Mouse (Mus musculus) intestine, embryonic 14.5 days (tissue): Measurements from ENCODE around the gene Calhm1. TPM values are rescaled to one million over a fixed set of nuclear protein-coding genes. Genes with fewer than 3 reads are reported as not detected.

Experiments used
- ATAC-seq: fragments of 200-750 bp; cut with Nextera tagmentation; replicated peaks from 2 replicates; pipeline ENCODE4 v1.8.0; 2017; ENCODE audit warnings: low read depth, moderate number of reproducible peaks, moderate TSS enrichment, moderate library complexity; ENCODE audit not compliant: low FRiP score, low TSS enrichment
- DNase-seq: peaks from one replicate; pipeline ENCODE4 v3.0.0-alpha.2; 2018; ENCODE audit warnings: low spot score
- H3K27ac ChIP-seq: fragments of 300-500 bp; sonication (generic); 2 replicates; pipeline ENCODE4 v1.5.1; 2014; ENCODE audit warnings: low read depth, mild to moderate bottlenecking, control low read depth
- H3K27me3 ChIP-seq: fragments of 300-500 bp; sonication (generic); replicated peaks from 2 replicates; pipeline ENCODE4 v1.6.1; 2014; ENCODE audit warnings: low read length, control low read depth; ENCODE audit not compliant: control insufficient read depth, insufficient read depth
- H3K36me3 ChIP-seq: fragments of 300-500 bp; sonication (generic); 2 replicates; pipeline ENCODE4 v1.6.1; 2014; ENCODE audit warnings: low read length, control low read depth; ENCODE audit not compliant: control insufficient read depth, insufficient read depth
- H3K4me1 ChIP-seq: fragments of 300-500 bp; sonication (generic); replicated peaks from 2 replicates; pipeline ENCODE4 v1.6.1; 2014; ENCODE audit warnings: low read length, control low read depth, mixed read lengths; ENCODE audit not compliant: control insufficient read depth, insufficient read depth
- H3K4me2 ChIP-seq: fragments of 300-500 bp; sonication (generic); 2 replicates; pipeline ENCODE4 v1.6.1; 2014; ENCODE audit warnings: low read length
- H3K4me3 ChIP-seq: fragments of 300-500 bp; sonication (generic); 2 replicates; pipeline ENCODE4 v1.5.1; 2014; ENCODE audit warnings: low read depth, low read length, control low read depth, mixed read lengths
- H3K9ac ChIP-seq: fragments of 300-500 bp; sonication (generic); 2 replicates; pipeline ENCODE4 v1.6.1; 2014; ENCODE audit warnings: mild to moderate bottlenecking, low read length
- H3K9me3 ChIP-seq: fragments of 300-500 bp; sonication (generic); 2 replicates; pipeline ENCODE4 v1.6.1; 2016; ENCODE audit warnings: low read length, control low read depth; ENCODE audit not compliant: control insufficient read depth
- WGBS: fragments of 180-500 bp; shearing (Covaris S2); extraction: QIAGEN DNeasy Blood & Tissue Kit; methylation state at CpG from one replicate; pipeline ENCODE4 v1.1.7; 2014; 5-methylcytosine and 5-hydroxymethylcytosine counted together
- polyA plus RNA-seq: library from polyadenylated mRNA; unstranded; fragments of >200 nt; fragmentation: Nextera tagmentation; extraction: Ambion mirVana; gene quantifications from 2 replicates; pipeline ENCODE4 v1.2.1, GENCODE M21; 2014

The Calhm1 gene
- not detected in 2 replicates for polyA plus RNA-seq

GRCm38 (mm10) chr19:47144154-47144553, at the start of gene Calhm1:
Gene Calhm1, minus strand, starts transcription at chr19:47144254.
- no peak within 1 kb of the TSS for H3K4me2 ChIP-seq

GRCm38 (mm10) chr19:47192158-47192557, 48.1 kb upstream of the Calhm1 start:
- H3K36me3 ChIP-seq: no peaks in the 10 kb centered on the region
- no peak overlapping the region for H3K4me2 ChIP-seq
- no peaks in the 10 kb centered on the region for H3K27me3 ChIP-seq
- H3K9me3 ChIP-seq: no peaks in the 10 kb centered on the region
- no peak overlapping the region for H3K4me3 ChIP-seq
- DNase-seq: no peak
- no peak overlapping the region for H3K9ac ChIP-seq
- no peaks in the 10 kb centered on the region for H3K4me1 ChIP-seq
- no peak overlapping the region for H3K27ac ChIP-seq
- 93% methylated on average over 5 of the region's 5 CpGs for WGBS
- no peak for ATAC-seq

More at GRCm38 (mm10) chr19:47144154-47144553, at the start of gene Calhm1:
- no peak within 1 kb of the TSS for H3K27ac ChIP-seq
- no peak within 1 kb of the TSS for H3K4me3 ChIP-seq
- DNase-seq (no peak), ATAC-seq (no peak)
- H3K36me3 ChIP-seq: no peaks in the 10 kb centered on the region
- no peaks in the 10 kb centered on the region for H3K27me3 ChIP-seq
- H3K9ac ChIP-seq: no peak within 1 kb of the TSS
- H3K9me3 ChIP-seq: no peaks in the 10 kb centered on the region
- WGBS: 87% methylated on average over 6 of the region's 6 CpGs
- peaks cover 2% of the 10 kb centered on the region; the same call in 1 of the 2 replicates for H3K4me1 ChIP-seq

- Histone ChIP-seq H3K36me3 (no peaks in the 10 kb centered on the region), H3K9me3 (no peaks in the 10 kb centered on the region), H3K9ac (no peak overlapping the region), H3K4me2 (no peak overlapping the region), H3K4me3 (no peak overlapping the region), H3K27ac (no peak overlapping the region), H3K4me1 (no peaks in the 10 kb centered on the region), H3K27me3 (no peaks in the 10 kb centered on the region)
- ATAC-seq: 0 out of 2 replicates have a peak, but pooled peaks have one; percentile 36
- no peak for DNase-seq
- 76% methylated on average over 11 of the region's 11 CpGs for WGBS
Observed at GRCm38 (mm10) chr19:47188515-47189128, 44.6 kb upstream of the Calhm1 start.

GRCm38 (mm10) chr19:47186514-47187275, 42.6 kb upstream of the Calhm1 start:
- no peaks in the 10 kb centered on the region for H3K36me3 ChIP-seq
- H3K4me3 ChIP-seq: no peak overlapping the region
- H3K9ac ChIP-seq: no peak overlapping the region
- H3K27ac ChIP-seq: no peak overlapping the region
- H3K9me3 ChIP-seq: no peaks in the 10 kb centered on the region
- 46% methylated on average over 15 of the region's 15 CpGs for WGBS
- ATAC-seq (no peak), DNase-seq (no peak)
- no peaks in the 10 kb centered on the region for H3K27me3 ChIP-seq
- no peak overlapping the region for H3K4me2 ChIP-seq
- H3K4me1 ChIP-seq: no peaks in the 10 kb centered on the region

- WGBS: 52% methylated on average over 4 of the region's 4 CpGs
- H3K27me3 ChIP-seq: no peaks in the 10 kb centered on the region; the same call in 1 of the 2 replicates
- no peaks in the 10 kb centered on the region for H3K4me1 ChIP-seq
- DNase-seq (no peak), ATAC-seq (no peak)
- H3K4me2 ChIP-seq: no peak overlapping the region
- H3K36me3 ChIP-seq: no peaks in the 10 kb centered on the region
- H3K9me3 ChIP-seq: no peaks in the 10 kb centered on the region
- H3K27ac ChIP-seq: no peak overlapping the region
- no peak overlapping the region for H3K9ac ChIP-seq
- no peak overlapping the region for H3K4me3 ChIP-seq
Observed at GRCm38 (mm10) chr19:47184736-47185135, 40.7 kb upstream of the Calhm1 start.

GRCm38 (mm10) chr19:47184221-47184620, 40.2 kb upstream of the Calhm1 start:
- Histone ChIP-seq H3K36me3 (no peaks in the 10 kb centered on the region), H3K27me3 (peaks cover 3% of the 10 kb centered on the region; the same call in 1 of the 2 replicates), H3K4me2 (no peak overlapping the region), H3K4me3 (no peak overlapping the region), H3K27ac (no peak overlapping the region), H3K9me3 (no peaks in the 10 kb centered on the region), H3K4me1 (no peaks in the 10 kb centered on the region), H3K9ac (no peak overlapping the region)
- DNase-seq (no peak), ATAC-seq (no peak)
- WGBS: 71% methylated on average over 8 of the region's 8 CpGs

- ATAC-seq: no peak
- DNase-seq: no peak
- peak overlapping the region; percentile 61 for H3K4me3 ChIP-seq
- peak overlapping the region; percentile 99 for H3K4me2 ChIP-seq
- no peak overlapping the region for H3K27ac ChIP-seq
- WGBS: 23% methylated on average over 8 of the region's 8 CpGs
- peaks cover 5% of the 10 kb centered on the region; the same call in 1 of the 2 replicates for H3K4me1 ChIP-seq
- peaks cover 12% of the 10 kb centered on the region for H3K27me3 ChIP-seq
- H3K9me3 ChIP-seq: no peaks in the 10 kb centered on the region
- H3K36me3 ChIP-seq: no peaks in the 10 kb centered on the region
- H3K9ac ChIP-seq: no peak overlapping the region
Observed at GRCm38 (mm10) chr19:47180011-47180410, 36.0 kb upstream of the Calhm1 start.

GRCm38 (mm10) chr19:47179272-47179809, 35.3 kb upstream of the Calhm1 start:
- DNase-seq (peak; percentile 78), ATAC-seq (no peak; the same call in 1 of the 2 replicates)
- H3K9me3 ChIP-seq: no peaks in the 10 kb centered on the region
- no peaks in the 10 kb centered on the region for H3K36me3 ChIP-seq
- peak overlapping the region; percentile 99 for H3K4me2 ChIP-seq
- 1% methylated on average over 33 of the region's 42 CpGs for WGBS
- H3K4me3 ChIP-seq: peak overlapping the region; percentile 61
- H3K4me1 ChIP-seq: peaks cover 5% of the 10 kb centered on the region; the same call in 1 of the 2 replicates
- no peak overlapping the region for H3K27ac ChIP-seq
- peak overlapping the region; percentile 67 for H3K9ac ChIP-seq
- H3K27me3 ChIP-seq: peaks cover 12% of the 10 kb centered on the region
